Mouse (Mus musculus): ENCODE data around the gene Pdzd2.

Gene Pdzd2

GRCm38 (mm10) chr15:12432879-12433278 lies 306.8 kb downstream of the Pdzd2 start:
- no peak for DNase-seq (ENCODE audit: low read depth, low spot score)

DNA sequence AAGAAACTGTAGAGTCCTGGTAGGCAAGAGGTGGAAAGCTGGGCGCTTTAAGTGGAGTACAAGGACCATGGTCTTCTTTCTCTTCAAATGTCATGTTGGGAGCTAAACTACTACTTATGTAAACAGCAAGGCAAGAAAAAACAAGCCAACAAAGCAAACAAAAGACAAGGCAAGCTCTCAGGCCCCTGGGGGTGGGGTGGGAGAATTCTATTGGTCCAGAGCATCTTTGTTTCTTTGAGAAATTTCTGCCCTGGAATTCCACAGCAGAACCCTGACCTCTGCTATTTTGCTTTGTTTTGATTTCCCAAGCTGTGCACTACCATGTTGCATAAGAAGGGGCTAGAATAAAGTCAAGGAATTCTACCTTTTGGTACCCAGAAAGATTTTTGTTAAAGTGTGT lies 307.4 kb downstream of the Pdzd2 start:
- DNase-seq (ENCODE audit: low read depth, low spot score) = no peak

DNA sequence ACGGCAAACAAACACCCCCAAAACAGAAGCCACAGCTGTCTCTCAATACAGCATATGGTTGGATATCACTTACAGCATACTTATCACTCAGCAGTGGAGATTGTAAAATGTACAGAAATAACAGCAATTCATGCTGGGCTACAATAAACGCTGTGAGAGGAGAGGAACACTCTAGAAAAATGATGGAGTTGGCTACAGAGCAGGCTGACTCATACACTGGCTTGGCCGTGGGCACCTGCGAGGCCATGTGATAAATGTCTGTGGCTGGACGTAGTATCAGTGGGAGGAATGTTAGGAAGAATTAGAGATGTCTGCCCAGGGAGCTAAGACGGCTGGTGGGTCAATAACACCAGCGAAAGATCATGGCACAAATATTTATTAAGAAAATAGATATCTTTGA lies 308.0 kb downstream of the Pdzd2 start:
- no peak for DNase-seq (ENCODE audit: low read depth, low spot score)

- DNase-seq (ENCODE audit: low read depth, low spot score) = no peak
Observed at GRCm38 (mm10) chr15:12431188-12431587, 308.5 kb downstream of the Pdzd2 start.

DNA sequence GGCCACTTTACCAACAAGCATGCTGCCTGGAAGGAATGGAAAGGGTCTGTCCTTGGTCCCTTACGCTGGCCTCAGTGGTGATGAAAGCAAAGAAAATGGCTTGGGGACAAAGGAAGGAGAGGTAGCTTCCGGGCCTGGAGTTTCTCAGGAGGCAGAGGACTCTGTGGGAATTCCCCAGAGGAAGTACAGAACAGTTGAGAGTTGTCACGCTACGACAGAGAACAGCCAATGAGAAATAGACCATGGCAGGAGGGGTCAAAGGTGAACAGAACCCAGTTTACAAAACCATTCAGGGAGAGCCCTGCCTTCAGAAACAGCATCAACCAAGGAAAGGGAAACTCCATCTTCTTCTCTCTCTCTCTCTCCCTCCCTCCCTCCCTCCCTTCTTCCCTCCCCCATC lies 309.1 kb downstream of the Pdzd2 start:
- no peak for DNase-seq (ENCODE audit: low read depth, low spot score)

DNA sequence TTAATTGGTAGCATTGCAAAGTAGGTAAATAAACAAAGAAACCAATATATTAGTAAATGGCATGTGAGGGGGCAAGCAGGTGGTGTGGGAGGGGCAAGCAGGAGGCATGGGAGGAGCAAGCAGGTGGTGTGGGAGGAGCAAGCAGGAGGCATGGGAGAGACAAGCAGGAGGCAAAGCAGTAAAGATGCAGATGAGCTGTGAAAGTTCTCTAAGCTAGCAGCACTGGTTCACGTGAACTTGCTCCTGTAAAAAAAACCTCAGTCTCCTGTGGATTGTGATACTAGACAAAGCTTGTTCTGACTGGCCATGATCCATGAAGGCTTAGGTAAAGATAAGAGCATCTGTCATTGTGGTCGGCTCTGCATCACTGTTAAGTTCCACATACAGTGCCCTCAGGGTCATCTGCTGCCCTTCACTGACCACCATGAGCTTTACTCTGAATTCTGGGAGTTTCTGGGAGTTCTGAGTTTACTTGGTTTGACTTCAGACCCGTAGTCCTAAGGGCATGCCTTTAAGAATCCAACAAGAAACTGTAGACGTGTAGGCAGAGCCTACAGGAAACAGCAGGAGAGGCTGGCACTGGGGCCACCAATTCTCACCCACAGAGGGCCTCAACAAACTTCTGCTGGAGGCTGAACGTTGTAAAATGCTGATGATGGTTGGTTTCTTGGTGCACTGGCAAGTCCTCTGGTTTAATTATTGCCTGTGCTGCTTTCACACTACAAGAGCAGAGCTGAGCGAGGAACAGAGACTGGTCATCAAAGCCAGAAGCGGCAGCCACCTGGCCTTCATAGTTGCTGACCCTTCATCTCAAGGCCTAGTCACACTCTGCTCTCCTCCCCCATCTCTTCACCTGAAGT lies 309.9 kb downstream of the Pdzd2 start:
- DNase-seq (ENCODE audit: low read depth, low spot score) = peak; percentile 69

DNA sequence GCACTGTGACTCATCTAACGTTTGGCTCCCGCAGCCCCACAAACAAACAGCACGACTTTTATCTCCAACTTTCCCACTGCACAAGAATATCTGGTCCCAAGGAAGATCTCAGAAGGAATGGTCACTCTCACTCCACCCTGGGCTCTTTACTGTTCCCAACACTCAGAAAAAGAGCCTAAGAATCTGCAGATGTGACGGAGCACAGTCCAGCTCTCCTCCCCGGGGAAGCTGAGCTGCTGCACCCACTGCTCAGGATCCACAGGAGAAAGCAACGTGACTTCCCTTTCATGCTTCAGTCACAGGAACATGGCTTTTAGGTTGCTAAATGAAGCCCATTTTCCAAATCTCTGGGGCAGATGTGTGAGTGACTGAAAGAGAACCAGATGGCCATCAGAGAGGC lies 311.9 kb downstream of the Pdzd2 start:
- no peak for DNase-seq (ENCODE audit: low read depth, low spot score)

DNA sequence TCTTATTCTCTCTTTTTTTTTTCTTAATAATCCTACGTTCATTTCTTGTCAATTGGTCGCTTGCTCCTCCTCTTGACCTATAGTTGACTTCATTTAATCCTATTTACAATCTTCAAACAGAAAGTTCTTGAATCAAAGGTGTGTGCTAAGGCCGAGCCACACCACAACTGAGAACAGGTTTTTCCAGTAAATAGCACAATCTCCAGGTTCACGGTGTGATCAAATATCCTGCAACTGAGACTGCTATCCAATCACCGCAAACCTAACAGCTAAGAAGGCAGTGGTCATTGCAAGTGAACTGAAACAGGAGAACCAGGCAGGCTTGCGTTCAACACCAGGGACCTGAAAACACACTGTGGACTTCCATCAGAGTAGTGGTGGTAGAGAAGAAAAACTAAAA lies 313.4 kb downstream of the Pdzd2 start:
- no peak for DNase-seq (ENCODE audit: low read depth, low spot score)

DNA sequence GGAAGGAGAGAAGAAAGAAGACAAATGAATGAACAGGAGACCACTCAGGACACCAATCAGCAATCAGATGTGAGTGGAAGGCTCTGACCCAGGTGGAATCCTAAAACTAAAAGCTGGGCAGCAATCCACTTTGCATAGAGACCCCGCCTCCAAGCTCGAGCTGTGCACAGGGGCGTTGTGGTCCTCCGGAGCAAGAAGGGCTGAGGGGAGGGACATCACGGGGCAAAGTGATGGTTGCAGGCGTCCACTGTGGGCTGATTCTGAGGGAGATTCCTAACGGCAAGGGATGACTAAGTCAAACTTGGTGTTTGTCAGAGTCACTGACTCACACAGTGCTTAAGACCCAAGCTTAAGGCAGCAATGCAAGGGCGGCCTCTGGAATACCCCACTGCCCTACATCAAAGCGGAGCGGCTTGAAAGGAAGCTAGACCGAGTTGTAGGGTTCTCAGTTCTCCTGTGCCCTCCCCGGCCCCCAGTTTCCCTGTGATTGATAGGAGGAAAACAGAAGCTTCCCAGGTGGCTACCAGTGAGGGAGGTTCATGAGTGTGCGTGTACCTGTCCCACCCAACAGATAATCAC lies 314.6 kb downstream of the Pdzd2 start:
- DNase-seq (ENCODE audit: low read depth, low spot score) = peak; percentile 54

DNA sequence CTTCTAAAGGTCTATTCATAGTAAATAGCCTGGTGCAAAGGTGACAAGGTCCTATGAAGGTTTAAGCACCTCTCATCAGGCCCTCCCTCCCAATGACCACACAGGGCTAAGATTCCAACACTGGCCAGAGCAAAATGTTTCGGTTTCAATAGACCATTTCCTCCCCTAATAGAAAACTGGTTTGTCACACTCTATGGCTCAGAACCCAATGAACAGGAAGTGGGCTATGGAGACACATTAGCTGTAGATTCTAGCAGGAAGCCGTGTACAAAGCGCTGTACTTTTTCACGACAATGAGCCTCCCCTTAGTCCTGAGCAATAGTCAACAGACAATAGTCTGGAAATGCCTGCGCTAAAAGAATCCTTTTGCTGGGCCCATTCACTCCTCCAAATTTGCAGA lies 315.5 kb downstream of the Pdzd2 start:
- DNase-seq (ENCODE audit: low read depth, low spot score) = peak; percentile 91

GRCm38 (mm10) chr15:12420915-12421314 lies 318.8 kb downstream of the Pdzd2 start:
- no peak for DNase-seq (ENCODE audit: low read depth, low spot score)

DNA sequence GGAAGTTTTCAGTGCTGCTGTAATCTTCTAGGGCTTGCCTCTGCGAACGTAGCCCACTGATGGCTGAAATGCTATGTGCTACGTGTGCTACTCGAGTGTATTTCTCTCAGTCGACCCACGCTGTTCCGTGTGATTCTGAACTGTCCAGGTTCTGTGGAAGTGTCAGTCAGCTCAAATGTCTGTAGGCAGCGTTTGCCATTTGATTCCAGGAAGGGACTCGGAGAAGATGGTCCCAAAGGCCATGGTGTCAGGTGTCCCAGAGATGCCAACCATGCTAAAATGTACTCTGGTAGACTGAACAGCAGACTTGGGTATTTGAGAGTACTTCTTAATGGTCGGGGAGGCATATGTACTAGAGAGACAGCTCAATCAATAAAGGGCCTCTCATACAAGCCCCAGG lies 319.3 kb downstream of the Pdzd2 start:
- DNase-seq (ENCODE audit: low read depth, low spot score) = no peak

GRCm38 (mm10) chr15:12419446-12419845 lies 320.3 kb downstream of the Pdzd2 start:
- DNase-seq (ENCODE audit: low read depth, low spot score) = no peak

- DNase-seq (ENCODE audit: low read depth, low spot score) = no peak
Observed at GRCm38 (mm10) chr15:12415536-12416200, 324.1 kb downstream of the Pdzd2 start.

DNA sequence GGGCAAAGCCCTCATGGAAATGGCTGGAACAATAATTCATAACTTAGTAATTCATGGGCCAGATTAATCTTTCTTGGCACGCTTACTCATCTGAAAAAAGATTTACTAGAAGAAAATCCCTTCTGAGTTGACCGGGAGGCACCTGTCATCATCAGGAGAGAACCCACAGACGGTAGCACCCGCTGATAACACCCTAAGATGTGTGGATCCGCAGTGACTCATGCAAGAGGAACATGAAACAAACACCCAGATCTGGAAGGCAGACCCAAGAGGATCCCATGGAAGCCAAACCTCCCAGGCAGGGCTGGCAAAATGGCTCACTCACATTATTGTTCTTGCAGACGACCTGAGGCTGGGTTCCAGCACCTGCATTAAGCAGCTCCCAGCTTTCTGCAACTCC lies 325.0 kb downstream of the Pdzd2 start:
- DNase-seq (ENCODE audit: low read depth, low spot score) = no peak

- no peak for DNase-seq (ENCODE audit: low read depth, low spot score)
Observed at GRCm38 (mm10) chr15:12408205-12408604, 331.5 kb downstream of the Pdzd2 start.

GRCm38 (mm10) chr15:12405592-12405991 lies 334.1 kb downstream of the Pdzd2 start:
- DNase-seq (ENCODE audit: low read depth, low spot score) = no peak

DNA sequence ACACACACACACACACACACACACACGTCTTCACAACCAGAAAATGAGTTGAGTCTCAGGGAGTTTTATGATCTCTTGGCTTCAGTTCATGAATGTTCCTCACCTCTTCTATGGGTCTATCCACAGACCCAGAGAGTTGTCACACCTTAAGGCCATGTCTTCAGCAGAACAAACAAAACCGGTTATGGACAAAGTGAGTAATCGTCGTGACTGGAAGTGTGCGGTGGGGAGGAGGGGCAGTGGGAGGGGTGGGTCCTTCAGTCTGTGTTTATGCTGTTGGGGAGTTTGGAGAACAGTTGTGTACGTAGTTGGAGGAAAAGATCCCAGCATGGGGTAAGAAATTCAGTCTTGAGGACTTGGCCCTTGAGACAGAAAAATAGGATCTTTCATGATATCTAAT lies 342.7 kb downstream of the Pdzd2 start:
- no peak for DNase-seq (ENCODE audit: low read depth, low spot score)

- no peak for DNase-seq (ENCODE audit: low read depth, low spot score)
Observed at GRCm38 (mm10) chr15:12394758-12395157, 345.0 kb downstream of the Pdzd2 start.

- DNase-seq (ENCODE audit: low read depth, low spot score) = no peak
Observed at GRCm38 (mm10) chr15:12388726-12389489, 350.8 kb downstream of the Pdzd2 start.

DNA sequence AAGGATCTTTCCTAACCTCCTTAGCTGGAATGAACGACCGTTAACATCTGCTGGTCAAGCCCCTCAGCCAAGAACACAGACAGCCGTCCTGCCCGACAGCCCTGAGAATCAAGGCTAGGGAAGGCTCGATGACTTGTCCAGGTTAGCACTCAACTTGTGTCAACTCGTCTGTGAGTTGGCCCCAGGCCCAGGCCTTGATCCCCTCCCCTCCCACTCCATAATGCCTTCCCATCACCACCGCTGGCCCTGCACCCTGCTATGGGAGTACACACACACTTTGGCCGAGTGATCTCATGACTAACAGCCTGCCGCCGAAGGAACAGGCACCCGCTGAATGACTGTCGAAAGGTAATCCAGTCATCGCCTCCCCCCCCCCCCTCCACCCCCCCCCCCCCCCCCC lies 355.0 kb downstream of the Pdzd2 start:
- no peak for DNase-seq (ENCODE audit: low read depth, low spot score)

- DNase-seq (ENCODE audit: low read depth, low spot score) = peak; percentile 92
Observed at GRCm38 (mm10) chr15:12380548-12380947, 359.2 kb downstream of the Pdzd2 start.

Data from ZHBTc4 (cell line).